Mouse (Mus musculus): ENCODE results near the gene Sytl5.

The Sytl5 gene

DNA sequence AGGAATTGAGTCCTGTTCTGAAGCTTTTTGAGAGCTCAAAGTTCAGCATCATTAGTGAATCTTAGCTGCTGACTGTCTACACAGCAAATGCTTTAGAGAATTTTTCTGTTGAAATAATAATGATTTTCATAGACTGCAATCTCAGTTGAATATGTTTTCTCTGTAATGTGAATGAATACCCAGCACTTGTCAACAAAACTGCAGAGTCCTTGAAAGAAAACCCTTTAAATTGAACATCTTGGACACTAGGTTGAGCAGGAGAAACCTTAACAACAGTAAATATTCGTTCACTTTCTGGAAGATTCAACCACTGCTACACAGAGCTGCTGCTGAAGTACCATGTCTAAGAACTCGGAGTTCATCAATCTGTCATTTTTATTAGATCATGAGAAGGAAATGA lies at the start of gene Sytl5:
Gene Sytl5 (plus strand): TSS at position 301 of the 400 bp plus-strand sequence.
- no peak for DNase-seq (ENCODE audit: low spot score)

DNA sequence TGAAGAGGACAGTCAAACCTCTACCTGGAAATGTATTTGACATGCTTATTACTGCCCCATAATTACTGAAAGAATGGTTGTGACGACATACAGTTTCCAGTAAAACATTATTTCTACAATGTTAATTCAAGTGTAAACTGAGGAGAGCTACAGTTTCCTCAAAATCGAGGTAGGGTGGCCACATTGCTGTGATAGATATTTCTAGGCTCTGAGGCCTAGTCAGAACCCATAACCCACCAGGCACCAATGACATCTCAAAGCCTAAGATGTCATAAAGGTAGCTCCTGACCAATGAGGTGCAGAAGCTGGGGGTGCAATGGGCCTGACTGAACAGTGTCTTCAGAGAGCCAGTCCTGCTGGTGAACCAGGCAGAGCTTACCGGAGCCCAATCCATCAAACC lies 38.8 kb upstream of the Sytl5 start, which contains the start of gene Hypm:
Gene Hypm (plus strand): TSS at position 301 of the 400 bp plus-strand sequence.
- DNase-seq (ENCODE audit: low spot score), result no peak

DNA sequence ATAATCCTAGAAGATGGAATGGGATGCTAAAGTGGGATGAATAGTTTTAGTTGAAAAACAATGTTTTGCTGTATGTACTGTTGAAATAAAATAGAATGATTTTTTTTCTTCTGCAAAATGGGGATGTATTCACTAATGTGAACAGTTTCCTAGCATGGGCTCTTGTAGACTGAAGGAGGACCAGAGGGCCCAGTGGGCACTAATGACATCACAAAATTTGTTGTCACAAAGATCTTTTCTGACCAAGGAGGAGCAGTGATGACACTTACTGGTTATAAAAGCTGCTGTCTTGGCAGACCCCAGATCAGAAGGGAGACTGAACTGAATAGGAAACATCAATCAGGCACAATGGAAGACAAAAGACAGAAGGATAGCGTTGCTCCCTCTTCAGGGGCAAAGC lies 36.0 kb upstream of the Sytl5 start, which contains the start of gene H2al3:
Gene H2al3 (plus strand): TSS at position 301 of the 400 bp plus-strand sequence.
- DNase-seq (ENCODE audit: low spot score), result no peak

DNA sequence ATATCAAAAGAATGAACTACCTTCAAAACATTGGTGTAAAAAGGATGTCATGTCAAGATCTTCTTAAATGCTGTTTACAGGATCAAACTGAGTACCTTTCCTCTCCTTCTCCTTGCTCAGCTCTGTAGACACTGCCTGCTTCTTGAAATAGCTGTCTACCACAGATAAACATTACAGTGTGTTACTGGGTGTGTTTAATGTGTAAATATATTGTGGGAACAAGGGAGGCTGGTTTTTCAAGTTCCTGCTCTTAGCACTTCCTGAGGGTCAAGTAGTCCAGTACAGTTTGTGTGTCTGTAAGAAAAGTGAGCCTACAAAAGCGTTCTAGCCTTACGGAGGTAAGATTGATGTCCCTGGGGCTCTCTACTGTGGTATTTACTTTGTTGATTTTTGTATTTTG lies 23.6 kb upstream of the Sytl5 start:
- DNase-seq (ENCODE audit: low spot score), result no peak

DNA sequence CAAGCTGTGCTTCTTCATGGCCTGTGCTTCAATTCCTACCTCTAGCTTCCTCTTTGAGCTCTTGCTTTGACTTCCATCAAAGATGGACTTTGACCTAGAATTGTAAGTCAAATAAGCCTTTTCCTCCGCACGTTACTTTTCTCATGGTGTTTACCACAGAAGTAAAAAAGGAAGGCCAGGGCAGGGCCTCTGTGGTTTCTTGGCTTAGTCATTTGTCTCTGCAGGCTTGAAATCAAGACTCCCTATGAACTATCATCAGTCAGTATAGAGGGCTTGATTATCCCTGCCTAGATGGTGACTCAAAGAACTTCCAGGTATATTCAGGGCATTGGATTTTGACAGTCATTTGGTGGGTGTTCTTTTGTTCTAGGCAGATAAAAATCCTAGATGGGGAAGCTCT lies 9.9 kb upstream of the Sytl5 start:
- no peak for DNase-seq (ENCODE audit: low spot score)

DNA sequence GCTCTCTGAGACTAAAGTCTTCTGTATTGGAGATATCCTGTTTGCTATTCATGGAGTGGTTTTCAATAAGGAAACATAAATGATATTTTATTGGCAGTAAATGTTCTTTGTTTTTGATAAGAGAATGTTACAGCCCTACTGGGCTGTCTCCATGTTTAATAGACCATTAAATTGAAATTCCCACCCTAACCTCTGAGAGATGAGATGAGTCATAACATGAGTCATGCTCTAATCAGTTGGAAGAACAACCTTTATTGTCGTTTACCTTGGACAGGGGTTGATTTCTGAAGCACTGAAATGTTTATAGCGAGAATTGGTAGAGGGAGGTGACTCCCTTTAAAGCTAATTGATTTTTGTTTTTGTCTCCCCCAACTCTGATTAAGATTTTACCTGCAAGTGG lies 24.1 kb downstream of the Sytl5 start:
- no peak for DNase-seq (ENCODE audit: low spot score)

DNA sequence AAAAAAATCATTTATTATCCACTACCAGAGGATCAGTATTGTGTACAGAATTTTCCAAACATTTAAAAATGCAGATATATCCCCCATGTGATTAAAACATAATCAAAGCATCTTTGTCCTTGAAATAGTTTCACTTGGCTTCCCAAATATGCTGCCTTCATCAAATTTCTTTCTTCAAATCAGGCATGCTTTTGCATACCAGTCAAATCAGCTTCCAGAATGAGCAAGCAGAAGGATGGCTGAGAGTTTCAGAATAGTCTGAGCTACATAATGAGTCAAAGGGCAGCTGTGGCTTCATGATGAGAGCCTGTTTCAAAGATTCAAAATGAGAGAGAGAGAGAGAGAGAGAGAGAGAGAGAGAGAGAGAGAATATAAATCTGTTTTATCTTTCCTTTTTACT lies 48.4 kb downstream of the Sytl5 start:
- no peak for DNase-seq (ENCODE audit: low spot score)

DNA sequence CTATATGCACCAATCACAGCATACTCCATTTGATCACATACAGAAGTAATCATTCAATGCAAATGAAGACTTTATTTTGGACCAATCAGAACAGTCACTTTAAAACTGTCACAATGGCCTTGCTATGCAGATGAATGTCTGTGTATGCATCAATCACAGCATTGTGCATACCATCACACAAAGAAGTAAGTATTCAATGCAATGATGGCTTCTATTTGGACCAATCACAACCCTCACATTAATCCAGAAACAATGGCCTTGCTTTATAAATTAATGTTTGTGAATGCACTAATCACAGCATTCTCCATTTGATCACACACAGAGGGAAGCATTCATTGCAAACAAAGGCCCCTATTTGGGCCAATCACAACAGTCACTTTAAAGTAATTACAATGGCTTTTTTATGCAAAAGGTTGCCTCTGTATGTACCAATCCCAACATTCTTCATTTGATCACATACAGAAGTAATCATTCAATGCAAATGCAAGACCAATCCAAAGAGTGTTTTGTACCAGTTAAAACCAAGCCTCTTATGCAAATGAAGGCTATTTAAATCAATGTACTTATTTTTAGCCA lies 98.8 kb downstream of the Sytl5 start:
- DNase-seq (ENCODE audit: low spot score), result no peak

DNA sequence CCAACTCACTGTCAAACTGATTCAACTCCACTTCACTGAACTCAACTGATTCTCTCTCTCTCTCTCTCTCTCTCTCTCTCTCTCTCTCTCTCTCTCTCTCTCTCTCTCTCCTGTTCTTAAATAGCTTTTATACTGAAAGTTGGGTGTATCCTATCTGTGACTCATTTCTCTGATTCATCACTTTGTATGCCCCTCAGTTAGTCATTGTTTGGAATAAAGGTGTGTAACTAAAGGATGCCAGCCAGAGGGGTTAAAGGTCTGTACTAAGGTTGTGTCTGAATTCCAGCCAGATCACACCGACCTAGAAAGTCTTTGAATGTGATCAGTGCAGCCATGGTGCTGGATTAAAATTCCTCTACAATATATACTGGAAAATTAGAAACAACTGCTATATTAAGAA lies 115.3 kb downstream of the Sytl5 start:
- no peak for DNase-seq (ENCODE audit: low spot score)

DNA sequence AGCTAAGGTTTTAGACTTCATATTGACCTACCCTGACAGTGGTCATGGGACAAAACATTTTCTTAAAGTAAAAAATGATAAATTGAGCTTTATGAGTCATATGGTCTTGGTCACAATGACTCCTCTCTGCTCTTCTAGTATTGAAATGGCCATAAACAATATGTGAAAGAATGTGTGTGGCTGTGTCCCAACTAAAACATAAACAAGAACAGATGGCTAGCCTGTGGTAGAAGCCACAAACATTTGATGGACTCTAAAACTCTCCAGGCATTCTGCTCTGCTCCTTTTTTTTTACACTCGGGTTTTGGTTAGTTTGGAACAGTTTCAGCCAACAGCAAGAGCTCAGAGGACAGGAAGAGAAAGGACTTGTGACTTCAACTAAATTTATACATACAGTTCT lies 120.5 kb downstream of the Sytl5 start:
- DNase-seq (ENCODE audit: low spot score), result no peak

DNA sequence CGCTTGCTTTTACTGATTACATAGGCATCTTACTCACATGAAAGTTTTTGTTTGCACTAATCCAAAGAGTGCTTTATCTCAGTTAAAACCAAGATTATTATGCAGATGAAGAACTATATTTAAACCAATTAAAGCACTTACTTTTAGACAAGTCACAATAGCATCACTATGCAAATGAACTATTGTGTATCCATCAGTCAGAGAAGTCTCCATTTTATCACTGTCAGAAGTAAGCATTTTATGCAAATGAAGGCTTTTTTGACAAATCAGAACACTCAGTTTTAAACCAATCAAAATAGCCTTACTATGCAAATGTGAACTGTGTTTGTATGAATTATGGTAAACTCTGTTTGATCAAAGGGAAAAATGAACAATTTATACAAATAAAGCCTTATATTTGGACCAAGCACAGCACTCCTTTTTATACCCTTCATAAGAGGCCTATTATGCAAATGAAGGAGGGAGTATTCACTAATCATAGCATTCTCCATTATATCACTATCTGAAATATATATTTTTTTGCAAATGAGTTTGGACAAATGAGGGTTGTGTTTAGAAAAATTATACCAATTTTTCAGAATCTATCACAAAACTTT lies 122.4 kb downstream of the Sytl5 start:
- no peak for DNase-seq (ENCODE audit: low spot score)

DNA sequence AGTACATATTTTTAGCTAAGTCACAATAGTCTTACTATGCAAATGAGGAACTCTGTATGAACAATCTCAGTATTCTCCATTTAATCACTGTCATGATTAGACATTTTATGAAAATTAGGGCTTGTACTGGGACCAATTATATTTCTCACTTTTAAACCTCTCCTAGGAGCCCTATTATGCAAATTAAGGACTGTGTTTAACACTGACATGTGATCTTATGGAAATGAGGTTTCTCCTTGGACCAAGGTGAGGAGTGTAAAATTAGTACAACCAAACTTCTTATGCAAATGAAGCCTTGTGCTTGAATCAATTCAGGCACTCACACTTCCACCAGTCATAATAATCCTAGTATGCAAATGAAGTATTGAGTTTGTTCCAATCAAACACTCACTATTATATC lies 124.8 kb downstream of the Sytl5 start:
- DNase-seq (ENCODE audit: low spot score), result no peak

DNA sequence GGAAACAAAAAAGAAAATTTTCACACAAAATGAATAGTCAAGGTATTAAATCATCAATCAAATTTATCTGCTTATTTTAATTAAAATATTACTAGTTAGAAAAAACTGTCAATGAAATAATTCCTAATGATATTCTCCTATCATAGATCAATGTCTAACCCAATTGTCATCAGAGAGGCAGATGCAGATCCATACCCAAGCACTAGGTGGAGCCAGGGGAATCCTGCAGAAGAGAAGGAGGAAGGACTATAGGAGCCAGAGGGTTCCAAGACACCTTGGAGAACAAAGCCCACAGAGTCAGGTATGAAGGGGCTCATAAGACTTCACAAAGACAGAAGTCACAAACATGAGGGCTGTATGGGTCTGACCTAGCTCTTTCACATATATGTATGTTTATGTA lies 149.2 kb downstream of the Sytl5 start:
- no peak for DNase-seq (ENCODE audit: low spot score)
